Mouse (Mus musculus): ENCODE measurements around the gene Adgrl3. TPM values are rescaled to one million over a fixed set of nuclear protein-coding genes. Genes with fewer than 3 reads are reported as not detected.
A peak's percentile ranks its signal among the peaks of the same experiment; 100 is the strongest.
"Not testable (repeated sequence)": the region's sequence is repeated elsewhere in the genome, so short reads cannot be mapped to it uniquely, and the experiment has no call there.

Adgrl3 gene
- polyA plus RNA-seq, 1 experiment from 2014 or later: 9.4 TPM

DNA sequence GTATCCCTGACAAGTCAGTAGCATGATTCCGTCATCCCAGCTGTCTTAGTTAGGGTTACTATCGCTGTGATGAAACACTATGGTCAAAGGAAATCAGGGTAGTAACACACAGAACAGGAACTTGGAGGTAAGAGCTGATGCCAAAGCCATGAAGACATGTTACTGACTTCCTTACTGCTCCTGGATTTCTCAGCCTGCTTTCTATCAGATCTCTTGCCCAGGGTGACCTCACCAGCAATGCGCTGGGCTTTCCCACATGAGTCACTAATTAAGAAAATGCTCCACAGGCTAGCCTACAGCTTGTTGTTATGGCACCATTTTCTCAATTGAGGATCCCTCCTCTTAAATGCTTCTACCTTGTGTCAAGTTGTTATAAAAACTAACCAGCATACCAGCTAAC, 481.1 kb downstream of the Adgrl3 start:
- Histone ChIP-seq H3K27me3 (ENCODE audit: poor library complexity, severe bottlenecking) (no peaks in the 10 kb centered on the region), H3K9me3 (no peaks in the 10 kb centered on the region), H3K4me3 (no peak overlapping the region), H3K4me1 (no peaks in the 10 kb centered on the region), H3K36me3 (replicated peaks) (no peaks in the 10 kb centered on the region), H3K27ac (no peak overlapping the region)
- no peak for DNase-seq (ENCODE audit: extremely low spot score, low spot score)
- 85% methylated on average over 3 of the region's 3 CpGs for WGBS

GRCm38 (mm10) chr5:81518720-81519496, 499.0 kb downstream of the Adgrl3 start:
- H3K36me3 ChIP-seq (replicated peaks): no peaks in the 10 kb centered on the region
- H3K27ac ChIP-seq: 0 out of 2 replicates have a peak overlapping the region, but pooled peaks have one; percentile 48
- 37% methylated on average over 5 of the region's 5 CpGs for WGBS
- DNase-seq (ENCODE audit: extremely low spot score, low spot score): no peak
- no peaks in the 10 kb centered on the region for H3K27me3 ChIP-seq (ENCODE audit: poor library complexity, severe bottlenecking)
- H3K9me3 ChIP-seq: no peaks in the 10 kb centered on the region
- peak overlapping the region; percentile 3; the same call in 1 of the 2 replicates for H3K4me3 ChIP-seq
- peaks cover 19% of the 10 kb centered on the region for H3K4me1 ChIP-seq

DNA sequence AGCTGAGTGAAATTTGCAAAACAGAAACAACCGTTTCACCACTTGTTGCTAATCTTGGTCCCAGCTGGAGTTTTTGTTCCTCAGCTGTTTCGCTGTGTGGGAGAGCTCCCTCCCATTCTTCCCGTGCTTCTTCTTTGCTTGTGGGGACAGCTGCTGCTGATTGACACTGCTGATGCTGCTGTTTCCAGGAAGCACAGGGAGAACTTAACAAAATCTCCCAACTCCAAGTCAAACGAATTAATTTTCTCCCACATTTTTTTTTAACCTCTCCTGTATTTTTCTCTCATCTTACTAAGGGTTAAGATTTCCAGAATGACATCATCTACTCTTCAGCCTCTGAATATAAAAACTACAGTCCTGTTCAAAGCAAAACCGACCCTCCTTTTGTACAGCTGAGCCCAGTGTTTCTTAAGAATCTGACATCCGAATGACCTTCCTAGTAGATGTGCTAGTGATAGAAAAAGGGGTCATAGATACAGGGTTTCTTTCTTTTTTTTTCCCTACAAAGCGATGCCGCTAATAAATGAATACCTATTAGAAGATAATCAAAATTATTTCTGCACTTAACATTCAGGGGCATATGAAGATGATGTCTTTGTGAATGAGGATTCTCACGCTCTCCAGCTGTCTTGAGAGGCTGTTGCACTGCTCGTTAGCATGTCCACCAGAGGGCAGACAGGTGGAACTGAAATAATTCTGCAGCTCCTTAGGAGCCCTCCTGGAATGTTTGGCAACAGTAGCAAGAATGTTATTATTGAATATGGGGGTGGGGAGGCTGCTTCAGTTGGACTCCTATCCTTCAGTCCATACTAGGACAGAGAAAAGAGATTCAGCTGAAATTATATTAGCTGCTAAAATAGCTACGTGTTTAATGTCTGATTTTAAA, 499.8 kb downstream of the Adgrl3 start:
- peak; percentile 31 for DNase-seq (ENCODE audit: extremely low spot score, low spot score)
- Histone ChIP-seq H3K27me3 (ENCODE audit: poor library complexity, severe bottlenecking) (no peaks in the 10 kb centered on the region), H3K27ac (0 out of 2 replicates have a peak overlapping the region, but pooled peaks have one; percentile 48), H3K4me1 (peaks cover 19% of the 10 kb centered on the region), H3K36me3 (replicated peaks) (no peaks in the 10 kb centered on the region), H3K4me3 (peak overlapping the region; percentile 3; the same call in 1 of the 2 replicates), H3K9me3 (no peaks in the 10 kb centered on the region)
- 20% methylated on average over 11 of the region's 11 CpGs for WGBS

GRCm38 (mm10) chr5:81522760-81523159, 502.8 kb downstream of the Adgrl3 start:
- H3K4me3 ChIP-seq: no peak overlapping the region
- no peak for DNase-seq (ENCODE audit: extremely low spot score, low spot score)
- WGBS: 89% methylated on average over 4 of the region's 4 CpGs
- peaks cover 19% of the 10 kb centered on the region for H3K4me1 ChIP-seq
- no peak overlapping the region for H3K27ac ChIP-seq
- H3K36me3 ChIP-seq (replicated peaks): no peaks in the 10 kb centered on the region
- H3K27me3 ChIP-seq (ENCODE audit: poor library complexity, severe bottlenecking): no peaks in the 10 kb centered on the region
- H3K9me3 ChIP-seq: no peaks in the 10 kb centered on the region

DNA sequence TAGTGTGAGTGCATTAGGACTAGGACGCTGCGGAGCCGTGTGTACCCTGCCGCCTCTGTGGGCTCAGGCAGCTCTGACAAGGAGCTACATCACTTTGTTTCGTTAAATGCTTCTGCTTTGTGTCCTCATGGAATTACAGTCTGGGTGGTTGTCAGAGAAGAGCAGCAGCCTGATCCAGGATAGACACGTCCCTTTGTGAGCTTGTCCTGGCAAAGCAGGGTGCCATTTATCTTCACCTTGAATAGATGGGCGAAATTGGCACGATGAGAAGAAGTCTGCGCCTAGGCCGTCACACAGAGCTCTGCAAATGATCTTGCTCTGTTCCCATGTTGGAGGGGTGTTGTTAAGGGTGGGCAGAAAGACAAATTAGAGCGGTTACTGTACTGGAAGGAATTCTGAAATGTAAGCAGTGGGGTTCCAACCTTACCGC, 504.6 kb downstream of the Adgrl3 start:
- Histone ChIP-seq H3K27ac (no peak overlapping the region), H3K4me1 (peaks cover 8% of the 10 kb centered on the region), H3K4me3 (no peak overlapping the region), H3K9me3 (no peaks in the 10 kb centered on the region), H3K36me3 (replicated peaks) (no peaks in the 10 kb centered on the region), H3K27me3 (ENCODE audit: poor library complexity, severe bottlenecking) (no peaks in the 10 kb centered on the region)
- WGBS: 86% methylated on average over 12 of the region's 12 CpGs
- DNase-seq (ENCODE audit: extremely low spot score, low spot score): no peak

DNA sequence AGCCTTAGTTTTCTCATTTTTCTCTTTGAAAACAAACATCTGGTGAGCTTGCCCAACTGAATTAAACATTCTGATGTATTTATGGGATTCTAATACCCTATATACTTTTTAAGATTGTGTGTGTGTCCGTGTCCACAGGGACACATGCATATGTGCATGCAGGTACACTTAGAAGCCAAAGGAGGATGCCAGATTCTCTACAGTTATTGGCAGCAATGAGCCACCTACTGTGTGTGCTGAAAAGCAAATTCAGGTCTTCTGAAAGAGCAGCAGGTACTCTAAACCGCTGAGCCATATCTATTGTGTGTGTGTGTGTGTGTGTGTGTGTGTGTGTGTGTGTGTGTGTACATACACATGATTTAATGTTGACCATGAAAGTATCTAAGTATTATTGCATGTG, 505.4 kb downstream of the Adgrl3 start:
- no peak for DNase-seq (ENCODE audit: extremely low spot score, low spot score)
- Histone ChIP-seq H3K4me3 (no peak overlapping the region), H3K9me3 (no peaks in the 10 kb centered on the region), H3K27me3 (ENCODE audit: poor library complexity, severe bottlenecking) (no peaks in the 10 kb centered on the region), H3K4me1 (no peaks in the 10 kb centered on the region; the same call in 1 of the 2 replicates), H3K36me3 (replicated peaks) (no peaks in the 10 kb centered on the region), H3K27ac (no peak overlapping the region)
- 96% methylated on average over 2 of the region's 2 CpGs for WGBS

DNA sequence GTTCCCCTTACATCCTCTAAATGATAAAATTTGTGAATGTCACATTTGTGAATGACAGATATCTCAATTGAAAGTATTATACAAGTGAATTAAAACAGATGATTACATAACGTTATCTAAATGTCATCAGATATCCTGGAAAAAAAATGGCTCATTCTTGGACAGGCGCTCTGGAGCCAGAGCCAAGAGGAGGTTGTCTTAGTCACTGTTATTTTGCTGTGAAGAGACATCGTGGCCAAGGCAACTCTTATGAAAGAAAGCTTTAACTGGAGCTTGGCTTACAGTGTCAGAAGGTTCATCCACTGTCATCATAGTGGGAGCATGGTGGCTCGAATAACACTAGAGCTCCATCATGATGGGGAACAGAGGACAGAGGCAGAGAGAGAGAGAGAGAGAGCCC, 511.7 kb downstream of the Adgrl3 start:
- no peaks in the 10 kb centered on the region for H3K9me3 ChIP-seq
- no peak overlapping the region for H3K27ac ChIP-seq
- DNase-seq (ENCODE audit: extremely low spot score, low spot score): no peak
- H3K4me3 ChIP-seq: no peak overlapping the region
- 91% methylated on average over 4 of the region's 4 CpGs for whole genome bisulfite sequencing
- no peaks in the 10 kb centered on the region for H3K27me3 ChIP-seq (ENCODE audit: poor library complexity, severe bottlenecking)
- no peaks in the 10 kb centered on the region for H3K4me1 ChIP-seq
- H3K36me3 ChIP-seq (replicated peaks): no peaks in the 10 kb centered on the region

- no peaks in the 10 kb centered on the region for H3K36me3 ChIP-seq (replicated peaks)
- H3K27ac ChIP-seq: no peak overlapping the region
- H3K4me3 ChIP-seq: no peak overlapping the region
- H3K27me3 ChIP-seq (ENCODE audit: poor library complexity, severe bottlenecking): peaks cover 4% of the 10 kb centered on the region; the same call in 1 of the 2 replicates
- DNase-seq (ENCODE audit: extremely low spot score, low spot score): no peak
- peaks cover 9% of the 10 kb centered on the region; the same call in 1 of the 2 replicates for H3K4me1 ChIP-seq
- H3K9me3 ChIP-seq: no peaks in the 10 kb centered on the region
These were observed 530.3 kb downstream of the Adgrl3 start for GRCm38 (mm10) chr5:81550211-81550610.

GRCm38 (mm10) chr5:81555149-81555548, 535.2 kb downstream of the Adgrl3 start:
- not testable (repeated sequence) for H3K9me3 ChIP-seq; H3K4me3 ChIP-seq; H3K27ac ChIP-seq; H3K27me3 ChIP-seq (ENCODE audit: poor library complexity, severe bottlenecking); H3K36me3 ChIP-seq (replicated peaks); DNase-seq (ENCODE audit: extremely low spot score, low spot score)
- 78% methylated on average over 2 of the region's 2 CpGs for WGBS
- H3K4me1 ChIP-seq: peaks cover 12% of the 10 kb centered on the region; the same call in 1 of the 2 replicates

GRCm38 (mm10) chr5:81556008-81556407, 536.1 kb downstream of the Adgrl3 start:
- WGBS: 80% methylated on average over 8 of the region's 8 CpGs
- H3K27me3 ChIP-seq (ENCODE audit: poor library complexity, severe bottlenecking): no peaks in the 10 kb centered on the region
- no peak overlapping the region for H3K4me3 ChIP-seq
- H3K27ac ChIP-seq: no peak overlapping the region
- no peaks in the 10 kb centered on the region for H3K36me3 ChIP-seq (replicated peaks)
- no peak for DNase-seq (ENCODE audit: extremely low spot score, low spot score)
- no peaks in the 10 kb centered on the region for H3K9me3 ChIP-seq
- H3K4me1 ChIP-seq: peaks cover 12% of the 10 kb centered on the region; the same call in 1 of the 2 replicates

DNA sequence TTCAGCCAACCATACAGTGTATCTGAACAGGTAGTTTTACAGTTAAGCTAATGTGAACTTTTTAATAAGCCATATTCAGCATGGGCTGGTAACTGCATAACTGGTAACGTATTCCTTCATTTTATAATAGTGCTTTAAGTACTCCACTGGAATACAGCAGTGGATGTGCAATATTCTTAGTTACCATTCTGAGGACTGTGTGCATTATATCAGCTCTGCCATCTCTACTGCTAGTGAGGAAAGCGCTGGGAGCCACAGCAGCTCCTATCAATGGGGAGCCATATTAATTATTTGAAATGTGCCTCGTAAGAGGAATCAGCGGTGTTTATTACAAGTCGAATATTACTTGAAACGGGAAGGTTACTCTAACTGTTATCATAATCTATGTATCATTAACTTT, 539.0 kb downstream of the Adgrl3 start:
- Histone ChIP-seq H3K36me3 (replicated peaks) (no peaks in the 10 kb centered on the region), H3K4me3 (no peak overlapping the region), H3K27me3 (ENCODE audit: poor library complexity, severe bottlenecking) (no peaks in the 10 kb centered on the region), H3K27ac (no peak overlapping the region), H3K4me1 (0 out of 2 replicates have a peak, but pooled peaks cover 3% of the 10 kb centered on the region), H3K9me3 (no peaks in the 10 kb centered on the region)
- DNase-seq (ENCODE audit: extremely low spot score, low spot score): no peak
- 93% methylated on average over 6 of the region's 6 CpGs for WGBS

- WGBS: 71% methylated on average over 1 of the region's 1 CpGs
- DNase-seq (ENCODE audit: extremely low spot score, low spot score): no peak
- Histone ChIP-seq H3K9me3 (no peaks in the 10 kb centered on the region), H3K27ac (no peak overlapping the region), H3K36me3 (replicated peaks) (no peaks in the 10 kb centered on the region), H3K27me3 (ENCODE audit: poor library complexity, severe bottlenecking) (no peaks in the 10 kb centered on the region), H3K4me3 (no peak overlapping the region), H3K4me1 (no peaks in the 10 kb centered on the region)
These were observed 544.4 kb downstream of the Adgrl3 start for GRCm38 (mm10) chr5:81564294-81564693.

DNA sequence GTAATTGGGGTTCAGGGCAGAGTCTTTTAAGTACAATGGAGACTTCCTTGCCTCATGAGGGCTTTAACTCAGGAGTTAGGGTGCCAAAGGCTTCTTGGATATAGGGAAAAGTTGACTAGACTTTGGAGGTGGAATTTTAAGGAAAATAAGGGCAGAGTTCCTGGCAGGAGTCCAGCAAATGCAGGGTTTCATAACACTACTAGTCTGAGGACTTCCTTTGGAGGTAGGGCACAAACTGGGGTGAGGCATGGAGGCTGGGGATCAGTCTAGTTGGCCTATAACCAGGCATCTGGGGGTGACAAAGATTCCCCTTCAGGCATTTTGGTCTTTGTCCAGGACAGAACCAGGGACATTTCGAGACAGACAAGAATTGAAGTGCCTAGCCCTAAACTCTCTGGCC, 546.6 kb downstream of the Adgrl3 start:
- Histone ChIP-seq H3K9me3 (no peaks in the 10 kb centered on the region), H3K4me3 (no peak overlapping the region), H3K36me3 (replicated peaks) (no peaks in the 10 kb centered on the region), H3K27me3 (ENCODE audit: poor library complexity, severe bottlenecking) (no peaks in the 10 kb centered on the region), H3K4me1 (no peaks in the 10 kb centered on the region), H3K27ac (no peak overlapping the region)
- DNase-seq (ENCODE audit: extremely low spot score, low spot score): no peak
- 86% methylated on average over 1 of the region's 1 CpGs for WGBS

Measured in forebrain, embryonic 10.5 days (tissue).